25 mouse cellular contexts compared by ENCODE assay signal in the genomic region with DNA sequence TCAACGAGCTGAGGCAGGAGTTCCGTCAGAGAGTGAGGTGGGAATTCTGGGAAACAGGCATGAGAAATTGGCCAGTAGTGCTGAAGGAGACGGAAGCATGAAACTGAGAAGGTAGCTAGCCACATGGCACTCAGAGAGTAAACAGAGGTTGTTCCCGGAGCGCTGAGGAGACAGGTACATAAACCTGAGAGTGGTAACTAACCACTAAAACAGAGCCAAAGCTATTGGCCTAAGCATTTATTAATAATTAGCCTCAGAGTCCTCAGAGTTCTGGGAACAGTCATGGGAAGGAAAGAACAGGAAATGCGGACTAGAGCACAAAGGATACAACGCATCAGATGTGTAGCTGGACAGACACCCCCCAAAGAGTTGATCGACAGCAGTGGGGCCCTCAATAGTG.
DNase-seq lines count a peak whose midpoint lies in the region; ATAC-seq and TF ChIP-seq lines count a peak whose summit lies in the region.
"Had no signal": no experiment of that assay in that cellular context is flagged by ENCODE, and none has a peak within 500 bp of the region (broad histone marks: within the 10 kb centered on the region; RNA-seq: fewer than 3 reads in every experiment).

No protein-coding gene starts in this region.

- TF ChIP-seq CTCF in kidney, adult 2 months (conservative IDR thresholded peaks at IDR 0.05; ENCODE audit: insufficient read depth, insufficient read length, low read depth, low read length) = no peak

- no peak overlapping the region for H3K4me3 ChIP-seq in heart, embryonic 12.5 days
- H3K4me3 ChIP-seq in kidney, adult 2 months (ENCODE audit: insufficient read depth, low read depth, low read length) = peak overlapping the region; percentile 27
- H3K4me3 ChIP-seq: forebrain, embryonic 10.5 days; forebrain, embryonic 13.5 days; heart, embryonic 15.5 days; hindbrain, embryonic 10.5 days; hindbrain, embryonic 13.5 days had no signal

- H3K9ac ChIP-seq in heart, embryonic 12.5 days = no peak overlapping the region
- H3K9ac ChIP-seq: forebrain, embryonic 13.5 days; heart, embryonic 15.5 days; hindbrain, embryonic 13.5 days had no signal

- no peak for TF ChIP-seq POLR2A in kidney, adult 2 months (IDR thresholded peaks at IDR 0.05; ENCODE audit: low read depth, low read length)

- H3K4me2 ChIP-seq in heart, embryonic 12.5 days = no peak overlapping the region
- H3K4me2 ChIP-seq: forebrain, embryonic 13.5 days; heart, embryonic 11.5 days; heart, embryonic 15.5 days; hindbrain, embryonic 13.5 days had no signal

- H3K27me3 ChIP-seq in heart, embryonic 12.5 days (replicated peaks) = no peaks in the 10 kb centered on the region
- no peaks in the 10 kb centered on the region for H3K27me3 ChIP-seq in kidney, adult 2 months (replicated peaks; ENCODE audit: control insufficient read depth, insufficient read depth, low read length)
- H3K27me3 ChIP-seq: forebrain, embryonic 13.5 days; heart, embryonic 15.5 days; hindbrain, embryonic 13.5 days had no signal

- 0 out of 2 replicates have a peak, but pooled peaks cover 4% of the 10 kb centered on the region for H3K4me1 ChIP-seq in heart, embryonic 12.5 days (replicated peaks)
- H3K4me1 ChIP-seq in kidney, adult 2 months (ENCODE audit: control insufficient read depth, insufficient read depth, low read length) = peaks cover 4% of the 10 kb centered on the region; the same call in 1 of the 2 replicates
- H3K4me1 ChIP-seq: forebrain, embryonic 10.5 days; forebrain, embryonic 13.5 days; heart, embryonic 15.5 days; hindbrain, embryonic 10.5 days; hindbrain, embryonic 13.5 days had no signal

- DNase-seq in heart, adult 11 months = peak; percentile 39
- peak; percentile 74 for DNase-seq in kidney, adult 2 months
- DNase-seq in kidney, postnatal 25 days = no peak
- DNase-seq in kidney, postnatal 36 days = peak; percentile 27 to 37
- DNase-seq in kidney, postnatal 4 days = no peak
- DNase-seq in lung, postnatal 36 days = peak; percentile 8
- DNase-seq in lung, postnatal 25 days (ENCODE audit: low spot score) = no peak
- DNase-seq: adrenal gland, adult 8-10 months; adrenal gland, postnatal 25 days; cerebellum, adult 11-12 months; cerebellum, adult 8-10 months; cerebellum, postnatal 10 days; gastrocnemius, postnatal 10 days; gastrocnemius, postnatal 36 days; heart, postnatal 10 days; heart, postnatal 36 days had no signal

- no peak overlapping the region for H3K27ac ChIP-seq in heart, embryonic 12.5 days (ENCODE audit: poor library complexity, severe bottlenecking)
- peak overlapping the region; percentile 64 for H3K27ac ChIP-seq in kidney, adult 2 months (ENCODE audit: insufficient read depth, low read depth, low read length)
- H3K27ac ChIP-seq: forebrain, embryonic 10.5 days; forebrain, embryonic 13.5 days; heart, embryonic 15.5 days; hindbrain, embryonic 10.5 days; hindbrain, embryonic 13.5 days had no signal

- no peaks in the 10 kb centered on the region for H3K9me3 ChIP-seq in heart, embryonic 12.5 days (replicated peaks)
- H3K9me3 ChIP-seq: forebrain, embryonic 10.5 days; forebrain, embryonic 13.5 days; heart, embryonic 15.5 days; hindbrain, embryonic 10.5 days; hindbrain, embryonic 13.5 days had no signal

- peaks cover 70% of the 10 kb centered on the region for H3K36me3 ChIP-seq in heart, embryonic 12.5 days
- no peaks in the 10 kb centered on the region for H3K36me3 ChIP-seq in kidney, adult 2 months (ENCODE audit: control insufficient read depth, insufficient read depth, low read length)

- no peak for ATAC-seq in heart, embryonic 12.5 days (ENCODE audit: insufficient number of reproducible peaks, low FRiP score)
- ATAC-seq: activated CD4-positive, CD25-positive, alpha-beta regulatory T cell, adult 4 months; forebrain, embryonic 13.5 days; forebrain, embryonic 16.5 days had no signal

- 86% methylated on average over 8 of the region's 8 CpGs for WGBS in heart, embryonic 12.5 days
- WGBS in kidney, adult 2 months = 49% methylated on average over 8 of the region's 8 CpGs

Comparison
In these comparisons a context has a peak if more than half of its experiments do, and no peak if none do; other contexts are left out.
1. DNase-seq: peak in heart, adult 11 months (single experiment), kidney, adult 2 months (single experiment), kidney, postnatal 36 days (2 of 2) and lung, postnatal 36 days (single experiment); none in kidney, postnatal 25 days (0 of 2), kidney, postnatal 4 days (0 of 2) and lung, postnatal 25 days (single experiment).